Mouse (Mus musculus) lung, postnatal 14 days (tissue): ENCODE results near the gene Fbxw19.
"Not testable (repeated sequence)": the region's sequence is repeated elsewhere in the genome, so short reads cannot be mapped to it uniquely, and the experiment has no call there.

ENCODE experiments used
- DNase-seq: peaks from one replicate; pipeline ENCODE4 v3.0.0; 2021

Gene Fbxw19

DNA sequence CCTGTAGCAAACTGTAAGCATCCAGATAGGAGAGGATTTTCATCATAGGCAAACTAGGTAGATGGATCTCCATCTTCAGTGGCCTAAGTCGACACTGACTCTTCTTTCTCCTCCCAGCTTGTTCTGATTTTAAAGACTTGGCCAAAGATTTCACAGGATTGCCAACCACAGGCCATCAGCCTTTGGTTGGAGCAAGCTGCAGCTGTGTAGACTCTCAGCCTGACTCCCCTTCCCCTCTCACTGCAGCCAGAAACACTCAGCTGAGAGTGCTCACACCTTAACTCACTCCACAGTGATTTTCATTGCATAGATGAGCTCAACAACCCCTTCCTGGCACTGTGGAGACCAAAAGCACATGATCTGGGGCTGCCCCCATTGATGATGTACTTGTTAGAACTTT is at the start of gene Fbxw19:
TSS of gene Fbxw19 (minus strand) at position 101 of the 400 bp plus-strand sequence.
- DNase-seq, result not testable (repeated sequence)

DNA sequence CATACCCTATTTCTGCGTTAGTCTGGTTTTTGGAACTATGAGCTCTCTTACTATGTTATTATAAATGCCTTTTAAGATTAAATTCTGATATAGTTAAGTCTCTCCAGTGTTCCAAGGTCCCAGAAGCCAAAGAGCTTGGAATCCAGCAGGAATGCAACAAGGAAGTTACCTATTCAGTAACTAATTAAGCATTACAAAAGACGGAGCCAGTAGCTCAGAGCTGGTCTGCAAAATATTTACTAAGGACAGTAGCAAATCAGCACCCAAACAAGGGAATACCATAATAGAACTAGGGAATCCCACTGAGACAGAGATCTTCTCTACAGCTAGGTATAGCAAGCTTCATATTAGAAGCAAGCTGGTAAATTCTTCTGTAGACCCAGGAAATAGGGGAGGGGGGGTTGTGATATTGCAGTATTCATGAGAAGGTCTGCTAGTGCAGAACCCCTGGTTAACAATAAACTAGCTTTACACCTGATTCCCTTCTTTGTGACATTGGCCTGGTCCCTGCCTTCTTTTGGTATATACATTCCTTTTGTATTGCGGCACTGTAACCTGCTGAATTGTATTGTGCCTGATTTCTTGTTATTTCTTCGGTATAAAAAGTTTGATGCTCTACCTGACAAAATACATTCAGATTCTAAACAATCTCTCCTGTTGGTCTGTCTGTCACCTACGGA is 27.9 kb upstream of the Fbxw19 start:
- no peak for DNase-seq

DNA sequence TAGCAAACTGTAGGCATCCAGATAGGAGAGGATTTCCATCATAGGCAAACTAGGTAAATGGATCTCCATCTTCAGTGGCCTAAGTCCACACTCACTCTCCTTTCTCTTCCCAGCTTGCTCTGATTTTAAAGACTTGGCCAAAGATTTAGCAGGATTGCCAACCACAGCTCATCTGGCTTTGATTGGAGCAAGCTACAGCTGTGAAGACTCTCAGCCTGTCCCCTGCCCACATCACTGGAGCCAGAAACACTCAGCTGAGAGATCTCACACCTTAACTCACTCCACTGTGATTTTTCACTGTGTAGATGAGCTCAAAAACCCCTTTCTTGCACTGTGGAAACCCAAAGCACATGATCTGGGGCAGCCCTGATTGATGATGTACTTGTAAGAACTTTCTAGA is 46.6 kb downstream of the Fbxw19 start, which contains the start of gene Fbxw16:
TSS of gene Fbxw16 (minus strand) at position 101 of the 400 bp plus-strand sequence.
- DNase-seq, result no peak

DNA sequence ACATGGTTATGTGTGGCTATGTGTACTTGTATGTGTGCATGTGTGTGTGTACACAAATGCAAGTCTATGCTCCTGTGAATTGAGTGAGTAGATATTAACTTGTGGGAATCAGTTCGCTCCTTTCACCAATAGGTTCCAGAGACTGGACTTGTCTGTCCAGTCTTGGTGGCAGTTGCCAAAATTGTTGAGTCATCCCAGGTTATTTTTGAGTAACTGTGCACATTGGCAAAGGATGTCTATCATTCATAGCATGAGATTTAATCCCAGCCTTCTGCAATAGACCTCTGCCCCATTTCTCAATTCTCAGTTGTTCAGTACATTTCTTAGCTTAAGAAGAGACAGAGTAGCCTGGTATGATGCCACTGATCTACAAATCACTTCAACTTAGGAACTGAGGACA is 62.7 kb downstream of the Fbxw19 start:
- no peak for DNase-seq
